Mouse (Mus musculus): ENCODE results near the gene Polr3gl.

DNA sequence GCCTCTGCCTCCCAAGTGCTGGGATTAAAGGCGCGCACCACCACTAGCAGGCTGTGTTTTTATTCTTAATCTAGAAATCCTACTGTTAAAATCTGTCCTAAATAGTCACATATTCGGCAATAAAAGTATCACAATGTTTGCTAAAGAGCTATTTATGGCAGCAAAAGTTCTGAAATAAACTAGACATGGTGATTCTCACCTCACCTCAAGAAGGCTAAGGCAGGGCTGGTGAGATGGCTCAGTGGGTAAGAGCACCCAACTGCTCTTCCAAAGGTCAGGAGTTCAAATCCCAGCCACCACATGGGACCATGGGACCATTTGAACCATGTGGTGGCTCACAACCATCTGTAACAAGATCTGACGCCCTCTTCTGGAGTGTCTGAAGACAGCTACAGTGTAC lies 3.3 kb downstream of the Polr3gl start:
- no peak for TF ChIP-seq CTCF (IDR thresholded peaks at IDR 0.05; ENCODE audit: low read depth)
- TF ChIP-seq EP300 (IDR thresholded peaks at IDR 0.05; ENCODE audit: low read depth): no peak
